Mouse (Mus musculus) thymus, adult 2 months (tissue): ENCODE measurements at regions not wholly inside any gene's neighbourhood (a gene's known extent, or its start where the extent isn't known, plus 50 kb on each side); places are given as distances from the start of the nearest gene placed in this dataset.

Experiments
- DNase-seq: peaks from one replicate; pipeline ENCODE4 v3.0.0; 2021
- H3K27ac ChIP-seq: fragments of 200-500 bp; 2 replicates; pipeline ENCODE4 v1.5.1; 2012; ENCODE audit warnings: low read length, control low read depth; ENCODE audit not compliant: control insufficient read depth, insufficient read depth
- H3K27me3 ChIP-seq: fragments of 200-500 bp; 2 replicates; pipeline ENCODE4 v1.6.1; 2012; ENCODE audit warnings: mild to moderate bottlenecking, low read length, moderate library complexity, mixed read lengths; ENCODE audit not compliant: control insufficient read depth, insufficient read depth
- H3K36me3 ChIP-seq: fragments of 200-500 bp; 2 replicates; pipeline ENCODE4 v1.6.1; 2012; ENCODE audit warnings: mild to moderate bottlenecking, low read length, moderate library complexity; ENCODE audit not compliant: control insufficient read depth, insufficient read depth
- H3K4me1 ChIP-seq: fragments of 200-500 bp; replicated peaks from 2 replicates; pipeline ENCODE4 v1.6.1; 2012; ENCODE audit warnings: low read length; ENCODE audit not compliant: control insufficient read depth, insufficient read depth
- H3K4me3 ChIP-seq: fragments of 200-500 bp; 2 replicates; pipeline ENCODE4 v1.5.1; 2012; ENCODE audit warnings: mild to moderate bottlenecking, low read length, control low read depth, moderate library complexity; ENCODE audit not compliant: control insufficient read depth, insufficient read depth
- CTCF ChIP-seq: fragments of 200-500 bp; IDR thresholded peaks from 2 replicates; pipeline ENCODE4 v1.5.1; 2012; ENCODE audit warnings: mild to moderate bottlenecking, control low read depth, low read length, moderate library complexity, borderline replicate concordance; ENCODE audit not compliant: control insufficient read depth, poor library complexity, insufficient read depth; ENCODE audit errors: extremely low read depth
- POLR2A ChIP-seq: fragments of 200-500 bp; IDR thresholded peaks from 2 replicates; pipeline ENCODE4 v1.6.1; 2012; ENCODE audit warnings: mild to moderate bottlenecking, low read length, control low read depth, moderate library complexity; ENCODE audit not compliant: control insufficient read depth, poor library complexity, insufficient read depth; ENCODE audit errors: extremely low read depth
- WGBS: fragments of 180-500 bp; shearing (Covaris S2); methylation state at CpG from one replicate; pipeline ENCODE4 v1.1.7; 2018; 5-methylcytosine and 5-hydroxymethylcytosine counted together

DNA sequence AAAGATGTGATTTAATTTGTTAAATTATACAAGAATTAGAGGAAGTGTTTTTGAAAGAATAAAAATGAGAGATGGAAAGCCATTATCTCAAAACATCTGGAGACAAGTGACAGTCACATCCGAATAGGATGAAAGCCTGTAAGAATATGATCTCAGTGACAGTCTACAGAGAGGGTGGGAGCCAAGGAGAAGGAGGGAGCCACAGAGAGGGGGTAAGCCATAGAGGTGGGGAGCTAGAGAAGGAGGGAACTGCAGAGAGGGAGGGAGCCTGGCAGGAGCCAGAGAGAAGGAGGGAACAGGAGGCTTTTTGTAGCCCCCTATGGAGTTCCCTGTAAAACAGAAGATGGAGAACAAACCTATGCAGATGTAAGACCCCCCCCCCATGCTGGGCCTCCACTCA is 438.4 kb downstream of the Atp23 start:
- WGBS, result 79% methylated on average over 1 of the region's 1 CpGs
- H3K27me3 ChIP-seq, result no peaks in the 10 kb centered on the region
- H3K4me1 ChIP-seq, result no peaks in the 10 kb centered on the region
- H3K4me3 ChIP-seq, result no peak overlapping the region
- no peaks in the 10 kb centered on the region for H3K36me3 ChIP-seq
- DNase-seq, result no peak
- TF ChIP-seq CTCF (no peak), POLR2A (no peak)
- no peak overlapping the region for H3K27ac ChIP-seq

DNA sequence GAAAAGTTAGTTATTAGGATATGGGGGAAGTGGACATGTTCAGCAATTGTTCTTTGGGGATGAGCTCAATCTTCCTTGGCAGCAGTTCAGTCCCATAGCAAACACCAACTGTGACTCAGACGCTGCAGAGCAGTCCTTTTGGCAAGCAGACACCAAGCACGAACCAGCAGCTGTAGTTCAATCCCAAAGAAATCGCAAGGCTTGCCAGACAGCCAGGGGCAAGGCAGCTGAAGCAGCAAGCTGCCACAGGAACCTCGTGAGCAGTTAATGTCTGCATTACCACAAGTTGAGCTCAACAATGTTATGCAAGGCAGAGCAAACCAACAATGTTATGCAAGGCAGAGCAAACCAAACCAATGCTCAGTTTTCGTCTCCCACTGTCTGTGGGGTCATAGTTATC is 442.6 kb downstream of the Atp23 start:
- 83% methylated on average over 5 of the region's 5 CpGs for WGBS
- Histone ChIP-seq H3K4me1 (no peaks in the 10 kb centered on the region), H3K4me3 (no peak overlapping the region), H3K36me3 (no peaks in the 10 kb centered on the region), H3K27me3 (no peaks in the 10 kb centered on the region), H3K27ac (no peak overlapping the region)
- TF ChIP-seq POLR2A, result no peak
- no peak for TF ChIP-seq CTCF
- DNase-seq, result no peak

DNA sequence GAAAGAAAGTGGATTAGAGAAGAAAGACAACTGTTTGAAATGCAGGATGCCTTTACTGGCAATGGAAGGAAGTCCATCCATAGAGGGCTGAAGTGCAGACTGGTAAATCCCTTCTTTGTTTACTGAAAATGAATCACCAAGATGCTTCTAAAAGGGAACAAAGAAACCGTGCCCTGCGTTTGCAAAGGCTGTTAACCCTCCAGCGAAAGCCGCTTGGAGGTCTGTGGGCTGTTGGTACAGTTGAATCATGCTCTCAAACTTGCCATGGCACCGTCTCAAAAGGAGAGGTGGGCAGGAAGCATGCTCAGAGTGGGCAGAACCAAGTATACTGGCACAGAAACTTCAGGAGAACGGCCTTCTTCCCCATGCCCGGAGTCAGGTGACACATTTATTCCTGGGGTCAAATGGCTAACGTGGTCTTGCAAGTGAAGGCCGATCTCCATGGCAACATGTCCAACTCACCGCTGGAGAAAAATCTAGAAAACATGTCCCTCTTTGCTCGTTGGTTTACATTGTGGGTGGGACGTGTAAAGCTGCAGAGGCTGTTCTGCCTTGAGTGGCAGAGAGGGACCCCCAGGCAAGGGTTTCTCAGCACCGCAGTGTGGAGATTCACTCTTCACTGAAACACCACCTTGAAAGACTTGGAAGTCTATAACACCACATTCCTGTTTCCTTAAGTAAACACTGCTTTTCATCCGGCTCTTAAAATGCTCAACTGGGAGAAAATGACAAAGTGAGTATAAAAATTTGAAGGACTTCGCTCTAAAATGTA is 448.2 kb downstream of the Atp23 start:
- no peak overlapping the region for H3K4me3 ChIP-seq
- 91% methylated on average over 15 of the region's 15 CpGs for WGBS
- no peaks in the 10 kb centered on the region for H3K27me3 ChIP-seq
- H3K36me3 ChIP-seq, result no peaks in the 10 kb centered on the region
- DNase-seq, result no peak
- TF ChIP-seq CTCF (no peak), POLR2A (no peak)
- H3K27ac ChIP-seq, result no peak overlapping the region
- H3K4me1 ChIP-seq, result no peaks in the 10 kb centered on the region

DNA sequence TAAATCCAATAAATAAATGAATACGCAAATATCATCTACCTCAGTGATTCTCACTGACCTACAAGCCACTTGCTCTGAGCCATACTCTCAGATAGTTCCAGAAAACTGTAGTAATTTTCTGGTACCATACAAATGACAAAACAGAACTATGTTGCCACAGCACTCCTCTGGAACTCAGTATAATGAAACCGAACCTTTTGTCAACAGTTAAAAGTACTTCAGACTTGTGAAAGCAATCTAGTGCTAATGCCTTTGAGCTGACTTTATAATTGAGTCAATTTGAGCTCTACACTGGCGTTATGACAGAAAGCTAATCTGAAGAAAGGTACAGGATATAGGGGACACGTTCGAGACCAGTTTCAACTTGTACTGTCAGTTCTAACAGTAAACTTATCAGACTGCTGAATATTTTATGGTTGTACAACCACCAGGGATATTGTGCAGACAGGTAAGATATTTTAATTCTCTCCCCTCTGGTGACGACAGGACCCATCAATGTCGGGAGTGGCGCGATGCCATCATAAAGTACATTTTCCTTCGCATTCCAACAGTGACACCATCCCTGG is 449.0 kb downstream of the Atp23 start:
- Histone ChIP-seq H3K4me1 (no peaks in the 10 kb centered on the region), H3K27me3 (no peaks in the 10 kb centered on the region), H3K4me3 (no peak overlapping the region), H3K36me3 (no peaks in the 10 kb centered on the region), H3K27ac (no peak overlapping the region)
- WGBS, result 93% methylated on average over 10 of the region's 10 CpGs
- TF ChIP-seq POLR2A (no peak), CTCF (no peak)
- DNase-seq, result no peak

DNA sequence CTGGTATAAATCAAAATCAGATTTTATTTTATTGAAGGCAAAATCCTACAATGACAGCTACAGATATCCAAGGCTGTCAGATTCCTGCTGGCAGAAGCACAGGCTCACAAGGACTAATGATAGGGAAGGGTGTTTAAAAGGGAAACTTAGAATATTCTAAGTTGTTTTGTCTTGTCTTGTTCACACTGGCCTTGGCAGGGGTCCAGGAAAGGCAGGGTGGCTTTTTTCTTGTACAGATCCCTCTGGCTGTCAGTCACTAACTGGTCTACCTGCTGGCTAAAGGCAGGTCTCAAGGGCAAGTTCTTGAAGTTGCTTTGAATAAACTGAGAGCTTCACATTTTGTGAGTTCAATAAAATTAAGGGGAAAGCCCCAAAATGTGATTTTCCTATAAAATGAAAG is 465.3 kb downstream of the Lrig3 start:
- no peak for TF ChIP-seq CTCF
- no peak for TF ChIP-seq POLR2A

DNA sequence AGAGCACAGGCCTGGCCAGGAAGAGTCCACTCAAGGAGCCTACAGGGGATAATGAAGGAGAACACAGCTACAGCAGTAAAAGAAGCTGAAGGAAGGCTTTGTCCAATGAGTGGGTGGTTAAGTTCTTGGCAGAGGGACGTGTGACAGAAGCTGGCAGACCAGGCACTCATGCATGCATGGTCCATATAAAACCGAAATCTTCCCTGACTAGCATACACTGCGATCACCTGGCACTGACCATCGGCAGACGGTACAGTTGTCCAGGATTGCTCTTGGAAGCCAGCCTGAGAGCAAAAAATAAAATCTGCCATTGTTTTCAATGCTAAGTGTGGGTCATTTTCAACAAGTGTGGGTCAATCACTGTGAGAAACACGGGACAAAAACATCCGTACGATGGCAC is 464.4 kb downstream of the Lrig3 start:
- H3K4me3 ChIP-seq, result no peak overlapping the region

More for the DNA sequence above, 465.3 kb downstream of the Lrig3 start:
- DNase-seq, result no peak
- H3K4me1 ChIP-seq, result no peaks in the 10 kb centered on the region
- no peak overlapping the region for H3K27ac ChIP-seq
- no peak overlapping the region for H3K4me3 ChIP-seq
- no peaks in the 10 kb centered on the region for H3K27me3 ChIP-seq
- H3K36me3 ChIP-seq, result no peaks in the 10 kb centered on the region

DNA sequence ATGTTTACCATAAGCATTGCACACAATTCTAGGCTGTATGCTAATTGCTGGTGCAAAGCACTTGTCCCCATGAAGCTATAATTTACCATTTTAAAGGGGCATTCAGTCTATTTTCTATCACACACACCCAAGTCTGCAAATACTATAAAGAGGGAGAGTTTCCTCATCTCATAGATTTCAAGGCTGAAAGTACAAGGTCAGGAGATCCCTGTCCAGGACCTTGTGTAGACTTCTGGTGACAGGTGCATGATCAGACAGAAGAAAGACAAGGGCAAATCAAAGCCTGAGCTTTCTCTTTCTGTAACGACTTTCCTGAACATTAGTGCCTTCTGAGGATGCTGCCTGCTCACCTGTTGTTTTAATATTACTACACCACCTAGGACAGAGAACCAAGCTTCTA is 463.5 kb downstream of the Lrig3 start:
- no peak overlapping the region for H3K27ac ChIP-seq
- H3K27me3 ChIP-seq, result no peaks in the 10 kb centered on the region
- H3K4me1 ChIP-seq, result no peaks in the 10 kb centered on the region
- no peak for DNase-seq
- TF ChIP-seq CTCF (no peak), POLR2A (no peak)
- WGBS, result 83% methylated on average over 1 of the region's 1 CpGs
- H3K36me3 ChIP-seq, result no peaks in the 10 kb centered on the region
- H3K4me3 ChIP-seq, result no peak overlapping the region

More for the DNA sequence above, 464.4 kb downstream of the Lrig3 start:
- Histone ChIP-seq H3K36me3 (no peaks in the 10 kb centered on the region), H3K27me3 (no peaks in the 10 kb centered on the region), H3K27ac (no peak overlapping the region), H3K4me1 (no peaks in the 10 kb centered on the region)
- WGBS, result 93% methylated on average over 8 of the region's 8 CpGs
- TF ChIP-seq CTCF (no peak), POLR2A (no peak)
- no peak for DNase-seq
